Mouse (Mus musculus) layer of hippocampus, postnatal 10 days (tissue): ENCODE results near the gene Gm49358. TPM values are rescaled to one million over a fixed set of nuclear protein-coding genes. Genes with fewer than 3 reads are reported as not detected.

Experiments used
- DNase-seq, 2 experiments: peaks; one replicate each; pipeline ENCODE4 v3.0.0; 2021; ENCODE audit warnings: low spot score in 2 of 2
- total RNA-seq, 2 experiments: library from RNA; stranded (reverse); gene quantifications; 2 replicates each; pipeline ENCODE4 v1.2.3; 2021

Gm49358 gene
- total RNA-seq, 2 experiments from 2014 or later = 23.7 to 29.2 TPM

DNA sequence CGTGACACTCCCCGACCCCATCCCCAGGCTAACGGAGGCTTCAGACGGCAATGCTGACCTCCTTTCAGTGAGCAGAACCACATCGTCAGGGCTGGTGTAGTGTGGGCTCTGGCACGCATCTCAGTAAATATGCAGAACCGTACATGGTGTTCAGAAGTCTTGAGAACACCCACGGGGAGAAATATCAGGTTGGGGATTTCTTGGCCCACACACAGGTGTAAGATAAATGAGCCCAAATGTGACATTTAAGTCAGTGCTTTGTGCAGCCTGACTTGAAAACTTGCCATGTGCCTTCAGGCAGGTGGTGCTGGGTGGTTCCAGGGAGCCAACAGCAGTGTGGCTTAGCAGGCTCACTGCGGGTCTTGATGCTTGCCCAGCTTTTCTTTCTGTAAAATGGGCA, 46.2 kb downstream of the Gm49358 start:
- no peak for DNase-seq

DNA sequence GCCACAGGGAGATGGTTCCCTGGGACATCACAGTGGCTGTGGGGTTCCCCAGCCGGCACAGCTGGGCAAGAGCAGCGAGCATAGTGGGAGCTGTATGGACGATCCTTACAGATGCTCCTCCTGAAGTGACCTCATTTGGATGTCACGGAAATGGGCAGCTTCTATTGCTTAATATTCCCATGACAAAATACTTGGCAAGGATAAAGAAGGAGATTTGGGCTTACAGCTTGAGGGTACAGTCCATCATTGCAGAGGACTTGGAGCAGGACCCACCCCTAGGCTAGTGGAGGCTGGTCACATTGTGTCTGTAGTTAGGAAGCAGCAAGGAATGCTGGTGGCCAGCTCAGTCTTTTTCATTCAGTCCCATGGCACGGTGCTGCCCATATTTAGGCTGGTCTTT, 46.8 kb downstream of the Gm49358 start:
- no peak for DNase-seq

DNA sequence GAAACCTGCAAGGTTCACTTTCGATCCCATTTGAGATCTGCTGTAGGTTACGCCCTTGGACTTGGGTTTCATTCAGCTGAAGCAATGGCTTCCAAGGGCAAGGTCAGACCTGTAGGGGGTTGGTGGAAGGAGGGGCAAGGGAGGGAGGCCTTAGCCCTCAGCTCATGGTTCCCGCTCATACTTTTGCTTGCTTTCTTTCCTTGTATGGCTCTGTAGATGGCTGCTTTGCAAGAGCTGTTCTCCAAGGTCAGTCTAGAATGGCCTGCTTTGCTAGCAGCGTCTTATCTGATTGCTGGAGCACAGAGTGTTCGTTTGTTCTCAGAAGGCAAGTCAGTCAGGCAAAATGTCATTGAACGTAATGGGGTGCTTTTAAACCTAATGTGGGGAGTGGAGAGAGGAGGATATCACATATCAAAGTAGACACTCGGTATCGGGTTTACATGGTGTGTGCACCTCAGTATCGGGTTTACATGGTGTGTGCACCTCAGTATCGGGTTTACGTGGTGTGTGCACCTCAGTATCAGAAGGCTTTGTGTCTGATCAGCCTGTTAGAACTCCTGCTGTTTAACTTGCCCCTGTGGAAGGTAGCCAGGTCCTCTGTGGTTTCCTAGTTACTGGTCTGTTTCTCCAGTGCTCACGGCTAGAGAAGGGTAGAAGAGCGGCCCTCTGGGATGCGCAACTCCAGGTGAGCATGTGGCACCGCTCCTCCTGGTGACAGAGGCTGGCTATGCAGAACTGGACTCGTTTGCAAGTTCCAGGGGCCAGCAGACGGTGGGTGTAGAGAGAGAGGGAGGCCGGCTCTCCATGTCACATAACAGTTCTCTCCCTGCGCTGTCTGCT, 50.7 kb downstream of the Gm49358 start:
- no peak for DNase-seq

DNA sequence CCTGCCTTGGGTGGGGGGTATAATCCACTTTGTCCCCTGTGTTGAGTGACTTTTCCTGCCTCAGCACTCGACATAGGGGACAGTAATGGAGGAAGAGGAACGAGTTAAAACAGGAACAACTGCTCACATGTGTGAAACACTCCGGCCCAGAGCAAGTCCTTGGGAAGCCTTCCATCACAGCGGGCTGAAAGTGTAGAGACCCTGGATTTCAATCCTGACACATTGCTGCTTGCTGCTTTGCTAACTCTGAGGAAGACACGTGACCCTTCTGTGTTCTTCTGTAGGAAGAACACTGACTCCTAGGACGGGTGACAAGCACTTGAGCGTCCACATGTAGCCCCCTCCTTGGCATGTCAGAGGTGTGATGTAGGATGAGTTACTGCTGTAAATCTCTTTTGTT, 51.4 kb downstream of the Gm49358 start:
- DNase-seq = no peak

DNA sequence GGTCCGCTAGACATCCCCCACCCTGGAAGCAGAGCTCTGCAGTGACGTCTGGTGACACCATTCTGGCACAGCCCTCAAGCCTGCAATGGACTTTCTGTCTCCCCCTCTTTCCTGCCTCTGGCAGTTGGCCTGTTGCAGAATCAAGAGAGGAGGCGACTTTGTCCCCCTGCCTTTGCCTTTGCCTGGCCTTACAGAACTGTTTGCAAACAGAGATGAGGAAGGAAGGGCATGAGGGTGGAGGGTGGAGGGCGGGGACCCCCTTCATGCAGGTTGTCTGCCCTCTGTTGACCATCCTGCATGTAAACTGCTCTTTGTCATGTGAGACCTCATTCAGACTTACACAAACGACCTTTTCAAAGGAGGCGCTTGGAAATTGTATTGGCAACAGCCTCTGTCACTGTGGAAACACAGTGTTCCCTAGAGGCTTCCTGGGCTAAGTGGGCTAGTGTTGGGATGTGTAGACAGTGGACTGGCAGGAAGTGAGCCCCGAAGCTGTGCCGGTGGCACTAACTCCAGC, 55.9 kb downstream of the Gm49358 start:
- peak; percentile 36 to 59 for DNase-seq

DNA sequence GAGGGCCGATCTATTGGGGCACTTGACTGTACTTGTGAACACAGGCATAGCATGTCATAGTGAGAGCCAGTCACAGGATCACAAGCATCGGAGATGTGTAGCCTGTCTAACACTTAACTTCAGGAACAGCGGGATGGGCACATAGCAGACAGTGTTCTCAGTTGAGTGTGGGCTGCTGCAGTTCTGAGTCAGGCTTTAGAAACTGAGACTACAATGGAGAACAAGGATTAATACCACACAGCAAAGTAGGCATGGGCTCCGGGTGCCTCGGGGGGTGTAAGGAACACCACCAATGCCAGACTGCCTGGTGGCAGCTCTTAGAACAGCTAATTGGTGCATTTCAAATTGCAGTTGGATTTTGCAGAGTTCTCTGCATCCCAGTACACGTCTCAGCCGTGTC, 57.2 kb downstream of the Gm49358 start:
- DNase-seq = no peak

DNA sequence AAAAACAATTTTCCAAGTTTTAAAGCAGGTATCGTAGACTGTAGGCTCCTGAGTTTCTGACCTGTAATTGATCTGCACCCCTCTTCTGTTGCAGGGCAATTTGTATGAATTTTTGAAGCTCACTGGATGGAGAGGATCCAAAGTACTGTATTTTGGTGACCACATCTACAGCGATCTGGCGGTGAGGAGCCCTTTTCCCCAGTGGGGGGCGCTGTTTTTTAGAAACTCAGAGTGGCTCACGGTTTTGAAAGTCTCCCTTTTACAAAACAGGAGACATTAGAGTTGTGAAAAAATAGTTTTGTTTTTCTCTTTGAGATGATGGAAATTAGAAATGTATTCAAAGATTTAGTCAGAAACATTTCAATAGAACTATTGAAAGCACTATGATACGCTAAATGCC, 60.3 kb downstream of the Gm49358 start:
- DNase-seq = no peak

DNA sequence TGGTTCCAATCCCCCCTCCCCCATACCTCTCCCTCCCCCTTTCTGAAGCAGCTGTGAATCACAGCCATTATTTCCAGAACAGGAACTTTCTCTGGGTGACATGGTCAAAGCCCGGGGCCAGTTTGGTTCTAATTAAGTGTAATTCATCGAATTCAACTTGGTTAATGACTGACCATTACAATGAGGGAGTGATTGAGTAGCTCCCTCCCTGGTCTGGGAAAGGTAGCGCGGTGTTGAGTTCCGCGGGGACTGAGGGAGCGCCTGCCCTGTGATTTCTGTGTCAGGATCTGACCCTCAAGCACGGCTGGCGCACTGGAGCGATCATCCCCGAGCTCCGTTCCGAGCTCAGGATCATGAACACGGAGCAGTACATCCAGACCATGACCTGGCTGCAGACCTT, 61.1 kb downstream of the Gm49358 start:
- no peak for DNase-seq

DNA sequence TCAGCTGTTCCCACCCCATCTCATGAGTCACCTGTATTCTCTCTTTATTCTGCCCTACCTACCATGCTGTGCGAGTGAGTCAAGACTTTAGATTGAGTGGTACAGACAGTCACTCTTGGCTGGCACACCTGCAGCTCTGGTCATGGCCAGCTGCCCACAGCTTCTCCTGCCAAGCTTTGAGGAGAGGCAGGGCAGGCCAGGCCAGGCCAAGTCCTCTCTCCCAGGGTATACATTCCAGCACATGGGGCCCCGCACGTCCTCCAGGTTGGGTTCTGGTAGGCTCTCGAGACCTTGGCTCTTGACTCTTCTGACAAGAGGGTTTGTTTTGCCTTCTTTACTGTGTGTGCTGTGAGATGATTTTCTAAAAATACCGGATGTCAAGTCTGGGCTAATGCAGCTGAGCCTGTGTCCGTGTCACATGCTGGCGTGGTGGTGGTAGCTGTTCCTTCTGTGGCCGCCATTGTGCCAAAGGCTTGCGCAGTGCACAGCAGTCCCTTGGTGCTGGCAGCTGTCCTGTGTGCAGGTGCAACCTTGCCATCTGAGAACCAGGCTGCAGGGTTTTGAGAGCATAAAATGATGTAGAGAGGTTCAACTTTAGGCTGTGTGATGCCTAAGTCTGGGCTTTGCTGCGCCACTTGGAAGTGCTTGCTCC, 62.2 kb downstream of the Gm49358 start:
- DNase-seq = no peak

DNA sequence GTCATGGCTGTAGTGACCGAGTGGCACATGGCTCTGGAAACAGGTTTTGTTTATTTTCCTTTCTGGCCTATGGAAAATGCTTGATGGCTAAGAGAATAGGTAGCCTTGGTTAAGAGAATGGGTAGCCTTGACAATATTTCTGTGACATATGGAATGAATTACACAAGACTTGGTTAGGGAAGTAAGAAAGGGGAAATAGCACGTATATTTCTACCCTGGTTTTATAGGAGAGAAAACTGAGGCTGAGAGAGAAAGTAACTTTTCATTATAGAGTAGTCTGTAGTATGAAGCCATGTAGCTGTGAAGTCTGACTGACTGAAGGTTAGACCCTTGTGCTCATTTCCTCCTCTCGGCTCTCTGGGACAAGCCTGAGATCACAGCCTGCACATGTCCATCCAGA, 63.2 kb downstream of the Gm49358 start:
- no peak for DNase-seq

DNA sequence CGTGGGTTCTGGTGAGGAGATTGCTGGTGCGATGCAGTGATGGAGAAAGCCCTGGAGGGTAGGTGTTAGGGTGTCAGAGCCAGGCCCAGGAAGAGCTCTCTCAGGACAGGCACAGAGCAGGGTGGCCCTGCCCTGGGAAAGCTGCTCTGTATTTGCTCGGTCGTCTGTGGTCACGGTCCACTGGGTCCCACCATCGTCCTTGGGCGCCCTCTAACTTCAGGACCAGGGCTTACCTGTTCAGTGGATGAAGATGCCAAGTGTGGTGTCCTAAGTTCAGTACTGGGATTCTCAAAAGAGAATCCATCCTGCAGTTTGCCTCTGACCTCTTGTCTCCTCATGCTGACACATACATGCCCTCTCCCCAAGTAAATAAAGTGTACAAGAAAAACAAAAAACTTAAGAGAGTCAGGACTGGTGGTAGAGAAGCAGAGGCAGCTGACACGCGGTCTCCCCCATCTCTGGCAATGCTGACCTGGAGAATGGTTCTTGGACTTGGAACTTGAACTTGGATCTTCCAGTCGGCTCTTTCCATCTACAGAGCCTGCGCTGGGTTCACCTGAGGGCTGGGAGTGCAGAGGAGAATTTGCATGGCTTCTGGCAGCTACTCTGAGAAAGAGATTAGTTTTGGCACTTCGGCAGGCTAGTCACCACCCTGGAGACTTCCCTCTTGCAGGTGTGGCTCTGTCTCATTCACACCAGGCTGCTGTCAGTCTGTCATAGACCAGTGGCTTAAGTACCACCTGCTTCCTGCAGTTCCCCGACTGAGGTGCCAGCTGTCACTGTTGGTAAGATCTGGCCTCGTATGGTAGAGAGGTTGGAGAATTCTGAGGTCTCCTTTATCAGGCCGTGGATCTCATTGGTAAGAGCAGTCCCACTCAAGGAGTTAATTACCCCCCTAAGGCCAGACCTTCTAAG, 64.7 kb downstream of the Gm49358 start:
- DNase-seq = no peak

DNA sequence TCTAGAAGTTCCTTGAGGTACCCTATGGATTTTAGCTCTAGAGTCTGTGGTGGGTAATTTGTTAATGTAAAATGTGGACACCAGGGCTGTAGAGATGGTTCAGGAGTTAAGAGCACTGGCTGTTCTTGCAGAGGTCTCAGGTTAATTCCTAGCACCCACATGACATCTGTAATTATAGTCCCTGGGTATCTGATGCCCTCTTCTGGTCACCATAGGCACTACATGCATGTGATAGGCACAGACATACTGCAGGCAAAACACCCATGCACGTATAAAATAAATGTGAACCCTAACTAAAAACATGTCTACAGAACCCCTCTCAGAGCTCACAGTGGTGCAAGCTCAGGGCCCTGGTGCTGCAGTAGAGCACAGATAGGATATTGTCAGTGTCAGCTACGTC, 65.7 kb downstream of the Gm49358 start:
- DNase-seq = no peak

DNA sequence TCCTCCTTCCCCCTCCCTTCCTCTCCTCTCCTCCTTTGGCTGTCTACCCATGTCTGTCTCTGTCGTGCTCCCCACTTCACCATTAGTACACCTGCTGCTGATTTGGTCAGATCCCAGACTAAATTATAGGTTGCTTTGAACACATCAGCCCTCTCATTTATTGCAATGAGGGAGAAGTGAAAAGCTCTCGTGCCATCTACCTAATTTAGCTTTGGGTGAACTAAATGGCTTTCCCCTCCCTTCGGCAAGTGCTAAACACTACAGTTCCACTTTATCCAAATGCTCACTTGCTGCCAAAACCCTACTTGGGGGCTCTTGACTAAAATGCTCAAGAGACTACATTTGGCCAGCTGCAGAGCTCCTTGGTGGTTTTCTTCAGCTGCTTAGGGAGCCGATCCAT, 73.0 kb downstream of the Gm49358 start:
- no peak for DNase-seq

DNA sequence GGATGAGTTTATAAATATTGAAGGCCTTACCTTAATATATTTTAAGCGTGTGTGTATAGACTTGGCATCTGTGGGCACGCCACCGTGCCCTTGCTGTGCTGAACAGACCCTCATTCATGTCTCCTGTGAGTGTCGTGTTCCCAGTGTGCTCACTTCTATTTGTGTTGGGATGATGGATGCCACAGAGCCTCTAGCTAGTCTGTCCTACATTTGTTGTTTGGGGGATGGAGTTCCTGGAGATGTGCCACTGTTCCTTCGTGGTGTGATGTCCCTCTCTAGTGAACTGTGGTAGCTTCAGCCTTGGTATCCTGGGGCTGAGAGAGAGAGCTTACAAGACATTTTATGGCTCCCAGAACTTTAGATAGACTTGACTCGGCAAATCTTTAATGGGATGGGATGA, 75.1 kb downstream of the Gm49358 start:
- DNase-seq = no peak

DNA sequence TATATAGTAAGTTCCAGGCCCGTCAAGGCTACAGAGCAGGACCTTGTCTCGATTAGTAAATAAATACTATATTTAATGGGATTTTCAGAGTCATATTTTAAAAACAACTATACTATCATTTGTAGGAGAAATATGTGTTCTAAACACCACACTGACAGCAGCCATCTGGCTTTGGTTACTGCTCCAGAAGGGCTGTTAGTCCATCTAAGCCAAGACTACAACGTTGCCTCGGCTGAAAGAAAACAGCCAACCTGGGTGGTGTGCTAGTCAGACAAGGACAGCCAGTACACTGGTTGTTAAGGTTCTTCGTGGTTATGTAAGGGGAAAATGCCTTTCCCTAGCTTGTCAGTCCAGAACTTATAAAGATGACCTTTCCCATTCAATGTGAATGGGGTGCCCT, 78.9 kb downstream of the Gm49358 start:
- DNase-seq = no peak

DNA sequence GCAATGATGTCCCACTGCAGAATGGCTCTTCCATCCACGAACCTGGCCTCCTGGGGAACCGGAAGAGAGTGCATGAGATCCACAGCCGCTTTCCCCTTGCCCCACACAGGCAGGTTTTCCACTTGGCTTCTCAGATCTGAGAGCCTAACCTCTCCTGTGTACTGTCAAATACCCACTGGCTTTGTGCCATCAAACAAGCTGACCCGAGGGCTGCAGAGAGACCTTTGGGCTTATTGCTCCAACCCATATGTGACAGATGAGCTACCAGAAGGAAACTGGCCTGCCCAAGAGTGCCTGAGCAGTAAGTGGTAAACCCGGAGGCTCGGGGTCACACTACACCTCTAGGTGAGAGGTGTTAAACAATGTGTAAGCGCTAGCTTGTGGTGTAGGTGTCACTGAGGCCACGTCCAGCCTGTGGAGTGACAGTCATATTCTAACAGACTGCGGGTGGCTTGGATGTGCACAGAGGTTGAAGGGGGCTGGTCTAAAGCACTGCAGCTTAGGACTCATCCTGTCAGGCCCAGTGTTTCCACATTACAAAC, 83.2 kb downstream of the Gm49358 start:
- no peak for DNase-seq

DNA sequence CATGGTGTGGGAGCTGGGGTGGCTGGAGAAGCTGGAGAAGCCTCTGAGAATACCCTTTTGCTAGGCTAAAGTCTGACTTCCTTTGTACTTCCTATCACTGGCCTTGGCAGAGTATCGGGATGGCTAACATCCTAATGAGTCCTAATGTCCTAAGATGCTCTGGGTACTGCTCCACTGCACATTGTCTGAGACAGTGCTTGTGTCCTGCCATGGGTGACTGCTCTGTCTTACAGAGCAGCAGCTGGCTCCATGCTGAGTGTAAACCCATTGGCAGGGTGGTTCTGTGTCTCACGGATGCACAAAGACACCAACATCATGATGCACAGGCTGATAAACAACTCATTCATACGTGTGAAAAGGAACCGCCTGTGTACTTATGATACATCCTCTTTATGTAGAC, 85.3 kb downstream of the Gm49358 start:
- no peak for DNase-seq

DNA sequence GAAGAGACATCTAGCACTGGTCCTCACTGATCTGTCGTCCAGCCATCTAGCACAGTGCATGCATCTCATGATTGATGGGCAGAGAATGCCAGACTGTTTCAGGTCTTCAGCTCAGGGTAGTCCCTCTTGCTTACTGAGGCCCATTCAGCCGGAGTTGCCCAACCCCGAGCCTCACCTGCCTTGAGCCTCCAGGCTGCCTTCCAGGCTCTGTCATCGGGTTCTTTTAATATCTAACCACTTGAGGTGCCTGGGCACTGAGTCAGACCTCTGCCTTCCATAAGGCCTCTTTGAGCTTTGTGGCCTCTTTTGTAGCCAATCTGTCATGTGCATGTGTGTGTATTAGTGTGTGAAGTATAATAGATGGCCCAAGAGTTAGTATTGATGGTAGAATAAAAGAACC, 85.7 kb downstream of the Gm49358 start:
- no peak for DNase-seq

DNA sequence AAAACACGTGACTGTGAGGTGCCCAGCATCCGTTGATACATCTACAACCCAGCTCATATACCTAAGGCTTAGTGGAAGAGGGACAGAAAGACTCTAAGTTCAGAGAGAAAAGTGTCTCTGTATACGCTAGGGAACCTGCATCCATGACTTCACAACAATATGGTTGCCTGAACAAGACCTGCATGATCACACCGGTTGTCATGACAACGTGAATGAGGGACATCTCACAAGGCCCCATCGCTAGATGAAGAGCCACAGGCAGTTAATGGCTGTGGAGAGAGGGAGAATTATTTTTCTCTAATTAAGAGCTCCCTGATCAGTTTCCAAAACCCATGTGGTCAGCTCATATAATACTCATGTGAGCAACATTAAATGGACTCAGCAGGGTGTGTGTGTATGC, 88.4 kb downstream of the Gm49358 start:
- DNase-seq = no peak

DNA sequence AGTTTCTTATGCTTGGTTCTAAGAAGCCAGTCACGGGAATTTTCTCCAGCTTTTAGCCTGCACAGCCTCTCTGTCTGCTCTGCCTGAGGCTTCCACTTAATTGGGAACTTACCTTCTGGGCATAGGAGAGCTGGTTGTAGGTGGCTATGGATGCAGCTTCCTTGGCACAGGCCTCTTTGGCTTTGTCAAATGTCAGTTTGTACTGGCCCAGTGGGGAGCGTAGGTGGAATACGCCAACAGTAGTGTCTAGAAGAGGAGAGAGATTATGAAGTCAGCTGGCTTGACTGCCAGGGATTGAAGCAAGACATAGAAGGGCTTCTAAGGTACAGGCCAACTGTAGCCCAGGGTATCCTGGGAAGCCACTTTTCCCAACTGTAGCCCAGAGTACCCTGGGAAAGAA, 89.7 kb downstream of the Gm49358 start:
- DNase-seq = no peak

DNA sequence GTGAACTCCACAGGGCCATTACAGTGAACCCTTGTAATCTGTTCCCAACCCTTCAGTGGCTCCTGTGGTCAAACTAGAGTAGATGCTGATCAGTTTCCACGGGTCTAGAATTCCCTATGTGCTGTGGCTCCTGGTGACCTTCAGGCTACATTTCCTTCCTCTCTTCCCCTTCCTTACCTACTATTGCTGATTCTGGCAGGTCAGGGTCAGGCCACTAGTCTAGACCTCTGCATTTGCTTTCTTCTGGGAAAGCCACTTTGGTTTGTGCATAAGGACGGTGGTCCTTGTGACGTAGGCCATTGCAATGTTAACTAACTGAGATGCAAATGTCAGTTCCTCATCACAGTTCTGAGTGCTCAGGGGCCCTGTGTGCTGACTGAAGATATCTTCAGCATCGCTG, 96.6 kb downstream of the Gm49358 start:
- no peak for DNase-seq
